Mouse (Mus musculus): ENCODE measurements at regions not wholly inside any gene's neighbourhood (a gene's known extent, or its start where the extent isn't known, plus 50 kb on each side); places are given as distances from the start of the nearest gene placed in this dataset.

GRCm38 (mm10) chr11:27833736-27834135 is 505.9 kb downstream of the Gm6685 start:
- in situ Hi-C loops (cut with MboI): loop anchor here (25.0 kb wide), 1 partner anchor 104 kb away; no protein-coding TSS in a partner anchor

GRCm38 (mm10) chr11:27799826-27800620 is 539.6 kb downstream of the Gm6685 start:
- in situ Hi-C loops (cut with MboI): no loop called here

GRCm38 (mm10) chr11:27753913-27754218 is 585.8 kb downstream of the Gm6685 start:
- in situ Hi-C loops (cut with MboI): no loop called here

- in situ Hi-C loops (cut with MboI): no loop called here
Observed at GRCm38 (mm10) chr11:27753212-27753912, 586.3 kb downstream of the Gm6685 start.

- in situ Hi-C loops (cut with MboI): no loop called here
Observed at GRCm38 (mm10) chr11:27726109-27726508, 613.6 kb downstream of the Gm6685 start.

GRCm38 (mm10) chr11:27721346-27721745 is 618.3 kb downstream of the Gm6685 start:
- in situ Hi-C loops (cut with MboI): no loop called here

GRCm38 (mm10) chr11:27672436-27672835 is 667.2 kb downstream of the Gm6685 start:
- in situ Hi-C loops (cut with MboI): no loop called here

All from mature B cell (primary cell).